Mouse (Mus musculus) spleen, adult 12 weeks (tissue): ENCODE measurements at regions not wholly inside any gene's neighbourhood (a gene's known extent, or its start where the extent isn't known, plus 50 kb on each side); places are given as distances from the start of the nearest gene placed in this dataset.

Source experiments
- DNase-seq: peaks from one replicate; pipeline ENCODE4 v3.0.0; 2022; ENCODE audit warnings: low spot score

GRCm38 (mm10) chrX:167152611-167153010 is 56.5 kb downstream of the Tmsb4x start:
- no peak for DNase-seq

- no peak for DNase-seq
Measured at GRCm38 (mm10) chrX:167151341-167151740, 57.8 kb downstream of the Tmsb4x start.

GRCm38 (mm10) chrX:167149400-167149799 is 59.7 kb downstream of the Tmsb4x start:
- no peak for DNase-seq

- no peak for DNase-seq
Measured at GRCm38 (mm10) chrX:167146513-167147360, 62.4 kb downstream of the Tmsb4x start.

GRCm38 (mm10) chrX:167145508-167146182 is 63.5 kb downstream of the Tmsb4x start:
- DNase-seq, result no peak

- DNase-seq, result no peak
Measured at GRCm38 (mm10) chrX:167139110-167139509, 70.0 kb downstream of the Tmsb4x start.

GRCm38 (mm10) chrX:167134250-167134649 is 74.9 kb downstream of the Tmsb4x start:
- DNase-seq, result no peak

- DNase-seq, result no peak
Measured at GRCm38 (mm10) chrX:167132989-167133395, 76.1 kb downstream of the Tmsb4x start.

- DNase-seq, result no peak
Measured at GRCm38 (mm10) chrX:167131317-167131716, 77.8 kb downstream of the Tmsb4x start.

GRCm38 (mm10) chrX:167130601-167131000 is 78.5 kb downstream of the Tmsb4x start:
- no peak for DNase-seq

GRCm38 (mm10) chrX:167119288-167119687 is 89.8 kb downstream of the Tmsb4x start:
- no peak for DNase-seq

- no peak for DNase-seq
Measured at GRCm38 (mm10) chrX:167115096-167115495, 94.0 kb downstream of the Tmsb4x start.

- no peak for DNase-seq
Measured at GRCm38 (mm10) chrX:167111059-167111871, 97.8 kb downstream of the Tmsb4x start.

- DNase-seq, result no peak
Measured at GRCm38 (mm10) chrX:167108356-167108755, 100.8 kb downstream of the Tmsb4x start.

GRCm38 (mm10) chrX:167107469-167107868 is 101.6 kb downstream of the Tmsb4x start:
- no peak for DNase-seq

- DNase-seq, result no peak
Measured at GRCm38 (mm10) chrX:167105931-167106417, 103.1 kb downstream of the Tmsb4x start.

GRCm38 (mm10) chrX:167105354-167105753 is 103.8 kb downstream of the Tmsb4x start:
- no peak for DNase-seq

- DNase-seq, result no peak
Measured at GRCm38 (mm10) chrX:167104247-167104621, 104.9 kb downstream of the Tmsb4x start.

GRCm38 (mm10) chrX:167103501-167104246 is 105.4 kb downstream of the Tmsb4x start:
- no peak for DNase-seq

- no peak for DNase-seq
Measured at GRCm38 (mm10) chrX:167101929-167102328, 107.2 kb downstream of the Tmsb4x start.

- no peak for DNase-seq
Measured at GRCm38 (mm10) chrX:167099411-167099810, 109.7 kb downstream of the Tmsb4x start.

GRCm38 (mm10) chrX:167098914-167099313 is 110.2 kb downstream of the Tmsb4x start:
- DNase-seq, result no peak
